Mouse (Mus musculus) left cerebral cortex, adult 18-20 months (tissue): ENCODE measurements around the gene Polr1b. TPM values are rescaled to one million over a fixed set of nuclear protein-coding genes. Genes with fewer than 3 reads are reported as not detected.

Experiments
- DNase-seq, 2 experiments: peaks; one replicate each; pipeline ENCODE4 v3.0.0; 2021 to 2022; ENCODE audit warnings: low spot score in 2 of 2, mixed read lengths in 1 of 2
- total RNA-seq, 2 experiments: library from RNA; stranded (reverse); gene quantifications; 2 replicates each; pipeline ENCODE4 v1.2.3; 2021

Gene Polr1b
- total RNA-seq, 2 experiments from 2014 or later: 20.5 to 22.6 TPM

DNA sequence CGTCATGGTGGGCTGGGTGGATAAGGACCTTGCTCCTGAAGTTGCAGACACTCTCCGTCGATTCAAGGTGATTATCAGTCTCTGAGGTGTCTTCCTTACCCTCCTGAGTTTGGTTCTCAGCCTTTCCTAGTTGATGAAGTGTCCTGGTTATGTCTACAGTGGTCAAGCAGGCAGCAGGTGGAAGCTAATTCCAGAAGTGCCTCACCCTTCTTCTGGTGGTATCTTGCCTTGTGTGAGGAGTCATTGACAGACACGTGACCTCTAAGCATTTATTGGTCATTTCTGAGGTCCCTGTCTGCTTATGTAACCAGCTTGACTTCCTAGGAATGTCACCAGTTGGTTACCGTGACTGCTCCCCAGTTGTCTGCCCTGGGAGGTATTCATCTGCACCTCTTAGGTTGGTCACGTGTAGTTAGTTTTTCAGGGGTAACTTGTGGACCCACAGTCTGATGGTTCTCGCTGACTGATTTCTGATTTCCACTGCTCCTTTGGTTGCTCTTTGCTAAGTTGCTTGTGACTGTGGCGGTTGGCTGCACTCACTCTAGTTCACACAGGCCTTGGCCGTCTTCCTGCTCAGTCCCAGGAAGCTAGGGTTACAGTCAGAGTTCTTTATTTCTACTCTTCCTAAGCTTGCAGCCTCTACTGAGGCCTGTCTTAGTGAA is 15.0 kb downstream of the Polr1b start:
- no peak for DNase-seq

DNA sequence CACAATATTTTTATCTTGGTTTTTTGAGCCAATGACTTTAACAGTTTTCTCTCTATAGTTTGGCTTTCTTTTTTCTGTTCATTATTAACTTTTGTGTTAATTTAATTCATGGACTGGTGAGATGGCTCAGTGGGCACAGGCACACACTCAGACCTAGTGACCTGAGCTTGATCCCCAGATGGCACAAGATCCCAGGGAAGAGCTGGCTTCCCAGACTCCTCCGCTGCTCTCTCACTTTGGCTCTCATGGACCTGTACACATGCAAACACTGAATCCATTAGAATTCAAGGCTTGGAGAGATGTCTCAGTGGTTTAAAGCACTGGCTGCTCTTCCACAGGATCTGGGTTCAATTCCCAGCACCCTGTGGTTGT is 15.6 kb downstream of the Polr1b start:
- DNase-seq: no peak

DNA sequence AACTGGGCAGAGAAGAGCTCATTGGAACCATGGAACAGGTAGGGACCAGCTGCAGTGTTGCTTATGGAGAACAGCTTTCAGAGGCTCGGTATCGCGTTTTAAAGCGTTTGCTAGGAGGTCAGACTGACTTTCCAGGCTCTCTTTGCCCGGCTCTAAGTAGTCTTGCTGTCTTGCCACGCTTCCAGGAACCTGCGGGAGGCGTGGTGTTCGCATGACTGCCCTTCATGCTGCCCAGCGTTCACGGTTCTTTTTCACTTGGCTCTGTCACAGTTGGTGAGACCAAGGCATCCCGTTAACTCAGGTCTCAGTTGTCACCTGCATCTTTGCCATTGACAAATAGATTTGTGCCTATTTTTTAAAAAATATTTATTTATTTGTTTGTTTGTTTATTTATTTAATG is 17.3 kb downstream of the Polr1b start:
- DNase-seq: no peak

DNA sequence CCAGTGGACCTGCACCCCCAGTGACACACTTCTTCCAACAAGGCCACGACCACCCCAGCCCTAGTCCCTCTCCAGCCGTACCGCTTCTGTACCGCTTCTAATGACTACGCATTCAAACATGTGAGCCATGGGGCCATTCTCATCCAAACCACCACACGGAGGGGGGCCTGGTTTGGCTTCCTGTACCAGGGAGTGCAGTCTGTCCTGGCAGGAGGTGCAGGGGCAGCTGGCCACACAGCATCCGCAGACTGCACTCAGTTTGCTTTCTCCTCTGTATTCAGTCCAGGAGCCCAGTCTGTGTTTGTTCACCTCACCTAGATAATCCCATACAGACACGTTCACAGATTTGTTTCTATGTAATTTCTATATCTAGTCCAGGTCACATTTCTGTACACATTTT is 21.2 kb downstream of the Polr1b start:
- no peak for DNase-seq

- DNase-seq: peak; percentile 87 to 96
Measured at GRCm38 (mm10) chr2:129129412-129129929, 28.7 kb downstream of the Polr1b start, which contains the start of gene Chchd5. TSS of gene Chchd5 (plus strand) at chr2:129129700.

DNA sequence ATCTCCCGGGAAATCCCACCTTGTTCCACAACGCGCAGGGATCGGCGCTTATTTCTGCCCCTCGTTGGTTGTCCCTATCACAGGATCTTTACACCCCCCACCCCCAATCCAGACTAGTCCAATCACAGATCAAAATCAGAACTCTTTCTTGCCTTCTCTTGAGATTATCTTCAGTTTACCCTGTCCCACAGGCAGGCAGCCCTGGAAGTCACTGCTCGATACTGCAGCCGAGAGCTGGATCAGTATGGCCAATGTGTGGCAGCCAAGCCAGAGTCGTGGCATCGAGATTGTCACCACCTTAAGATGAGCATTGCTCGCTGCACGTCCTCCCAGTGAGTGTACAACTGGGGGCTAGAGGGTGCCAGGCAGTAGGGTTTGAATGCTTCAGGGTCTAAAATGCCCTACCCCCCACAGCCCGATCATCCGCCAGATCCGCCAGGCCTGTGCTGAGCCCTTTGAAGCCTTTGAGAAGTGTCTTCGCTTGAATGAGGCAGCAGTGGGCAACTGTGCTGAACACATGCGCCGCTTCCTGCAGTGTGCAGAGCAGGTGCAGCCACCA is 29.3 kb downstream of the Polr1b start:
- no peak for DNase-seq

- no peak for DNase-seq
Measured at GRCm38 (mm10) chr2:129130776-129131175, 30.0 kb downstream of the Polr1b start.

- no peak for DNase-seq
Measured at GRCm38 (mm10) chr2:129132231-129132630, 31.4 kb downstream of the Polr1b start.

- peak; percentile 68 to 80 for DNase-seq
Measured at GRCm38 (mm10) chr2:129133006-129133805, 32.4 kb downstream of the Polr1b start.

DNA sequence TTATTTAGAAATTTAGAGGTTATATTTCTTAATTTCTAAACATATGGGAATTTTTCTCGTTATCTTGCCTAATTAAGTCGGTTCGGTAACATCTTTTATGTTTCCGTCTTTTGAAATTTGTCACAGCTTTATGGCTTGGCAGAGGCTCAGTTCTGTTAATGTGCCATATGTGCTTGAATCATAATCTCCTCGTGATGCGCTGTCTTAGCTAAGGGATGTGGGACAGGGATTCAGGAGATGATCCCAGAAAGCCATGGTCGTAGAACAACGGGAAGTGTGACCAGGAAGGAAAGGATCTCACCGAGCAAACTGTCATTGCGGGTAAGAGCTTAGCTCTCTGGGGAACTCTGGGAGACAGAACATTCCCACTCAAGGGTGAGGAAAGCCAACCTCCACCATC is 39.1 kb downstream of the Polr1b start:
- DNase-seq: peak; percentile 54 to 61

GRCm38 (mm10) chr2:129148836-129149235 is 48.0 kb downstream of the Polr1b start:
- no peak for DNase-seq

DNA sequence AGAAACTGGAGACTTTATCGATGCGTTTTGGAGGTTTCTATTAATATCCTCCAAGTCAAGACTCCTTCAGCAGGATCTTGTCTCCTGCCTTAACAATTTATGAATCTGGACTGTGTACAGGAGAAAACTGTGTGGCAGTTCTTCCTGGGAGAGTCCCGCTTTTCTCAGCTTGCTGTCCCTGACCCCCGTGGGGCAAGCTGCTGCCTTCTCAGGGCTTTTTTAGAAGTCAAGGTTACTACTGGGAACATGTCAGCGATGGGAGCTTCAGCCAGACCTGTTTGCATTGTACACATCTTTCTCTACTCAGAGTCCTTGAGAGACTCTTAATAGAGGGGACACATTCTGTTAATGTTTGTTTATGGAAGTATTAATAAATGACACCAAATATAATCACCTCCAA is 49.6 kb downstream of the Polr1b start:
- no peak for DNase-seq

DNA sequence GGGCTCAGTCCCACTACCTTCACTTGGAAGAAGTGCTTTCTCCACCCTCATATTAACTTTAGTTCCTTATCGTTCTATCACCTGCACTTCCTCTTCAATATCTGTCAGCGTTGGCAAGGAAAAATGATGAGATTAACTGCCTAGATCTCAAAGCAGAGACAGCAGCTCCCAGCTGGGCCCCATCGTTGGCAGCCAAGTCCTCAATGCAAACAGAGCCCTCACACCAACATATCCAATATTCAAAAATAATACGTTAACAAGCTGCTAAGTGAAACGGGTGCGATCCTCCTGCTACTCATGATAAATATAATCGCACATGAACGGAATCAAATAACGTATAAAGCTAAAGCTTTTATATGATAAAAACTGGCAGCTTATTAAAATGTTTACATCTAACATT is 50.3 kb downstream of the Polr1b start:
- no peak for DNase-seq

DNA sequence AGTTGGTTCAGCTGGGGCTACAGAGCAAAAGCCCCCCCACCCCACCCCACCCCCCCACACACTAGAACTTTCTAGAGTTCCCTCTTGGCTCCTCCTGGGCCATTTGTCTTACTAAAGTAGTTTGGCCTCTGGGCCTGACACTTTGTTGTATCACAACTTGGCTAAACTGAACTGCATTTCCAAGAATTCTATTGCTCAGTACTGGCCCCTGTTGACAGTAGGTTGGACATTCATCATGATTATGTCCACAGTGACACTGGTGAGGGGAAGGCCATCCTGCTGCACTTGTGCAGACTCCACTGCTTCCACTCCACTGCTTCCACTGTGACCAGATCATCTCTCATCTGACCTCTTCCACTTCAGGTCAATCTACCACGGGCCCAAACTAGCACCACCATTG is 52.0 kb downstream of the Polr1b start:
- DNase-seq: no peak

- DNase-seq: no peak
Measured at GRCm38 (mm10) chr2:129164815-129165214, 64.0 kb downstream of the Polr1b start.

DNA sequence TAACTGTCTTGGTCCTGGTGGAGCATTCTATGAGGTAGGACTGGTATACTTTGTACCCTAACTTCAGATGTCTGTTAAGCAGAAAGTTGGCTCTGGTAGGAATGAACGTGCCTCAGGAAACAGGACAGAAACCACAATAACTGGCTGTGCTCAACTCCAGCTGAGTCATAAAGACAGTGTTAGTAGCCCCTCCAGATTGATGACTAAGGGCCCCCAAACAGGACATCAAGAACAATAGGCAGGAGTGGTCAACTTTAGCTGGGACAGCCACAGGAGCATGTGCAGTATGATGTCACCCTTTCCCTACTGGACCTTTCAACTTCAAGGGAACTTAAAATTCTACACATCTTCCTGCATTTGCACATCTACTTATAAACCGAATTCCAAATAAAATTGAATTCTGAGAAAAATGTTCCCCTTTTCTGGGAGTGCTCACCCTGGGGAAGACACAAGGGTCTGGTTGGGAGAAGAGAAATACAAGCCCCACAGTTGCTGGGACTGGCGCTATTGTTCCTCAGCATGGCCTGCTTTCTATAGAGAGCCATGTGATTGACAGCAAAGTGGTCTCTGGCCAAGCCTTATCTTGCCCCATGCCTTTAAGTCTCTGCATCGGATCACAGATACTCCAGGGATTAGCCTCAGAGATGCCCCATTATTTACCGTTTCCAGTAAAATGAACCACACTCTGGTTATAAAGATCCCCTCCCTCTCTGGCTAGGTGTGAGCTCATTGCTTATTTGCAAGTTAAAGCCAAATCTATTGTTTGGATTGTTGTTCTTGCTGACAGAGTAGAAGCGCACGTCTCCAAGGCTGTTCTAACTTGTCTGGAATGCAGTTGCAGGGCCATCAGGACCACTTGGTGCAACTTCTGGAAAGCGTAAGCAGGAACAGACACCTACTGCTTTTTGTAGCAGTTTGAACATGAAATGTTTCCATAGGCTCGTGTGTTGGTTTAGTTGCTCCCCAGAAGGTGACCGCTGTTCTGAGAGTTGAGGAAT is 66.0 kb downstream of the Polr1b start:
- DNase-seq: no peak

DNA sequence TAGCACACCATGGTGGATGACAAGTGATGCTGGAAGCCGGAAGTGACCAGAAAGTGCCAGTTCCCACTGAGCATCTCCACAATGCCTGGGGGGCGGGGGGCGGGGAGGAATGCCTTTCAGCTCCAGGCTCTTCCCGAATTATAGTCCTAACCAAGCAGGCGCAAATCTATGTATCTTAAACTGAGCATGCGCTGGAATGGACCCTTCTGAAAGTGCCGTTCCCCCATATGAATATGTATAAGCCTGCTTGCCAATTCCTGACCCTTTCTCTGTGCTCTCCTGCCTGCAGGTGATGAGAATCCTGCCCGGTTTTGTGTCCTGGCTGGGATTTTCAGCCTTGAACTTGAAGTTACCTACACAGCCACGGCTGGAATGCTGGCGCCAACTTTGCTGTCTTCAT is 72.6 kb downstream of the Polr1b start:
- no peak for DNase-seq

- DNase-seq: peak; percentile 65
Measured at GRCm38 (mm10) chr2:129174474-129174873, 73.7 kb downstream of the Polr1b start.

GRCm38 (mm10) chr2:129175636-129176035 is 74.8 kb downstream of the Polr1b start:
- DNase-seq: no peak
